Mouse (Mus musculus): ENCODE data around the gene Nat8f3. TPM values are rescaled to one million over a fixed set of nuclear protein-coding genes. Genes with fewer than 3 reads are reported as not detected.
"Not testable (repeated sequence)": the region's sequence is repeated elsewhere in the genome, so short reads cannot be mapped to it uniquely, and the experiment has no call there.

Nat8f3 gene
- total and polyA plus RNA-seq, 3 experiments, result 0.64 TPM; not detected in 2

GRCm38 (mm10) chr6:85713105-85713504, 52.4 kb downstream of the Nat8f3 start, which contains the start of gene Nat8f7:
TSS of gene Nat8f7 (minus strand) at chr6:85713205.
- H3K27me3 ChIP-seq (ENCODE audit: control insufficient read depth, insufficient read depth, low read length); H3K36me3 ChIP-seq (ENCODE audit: control insufficient read depth, insufficient read depth, low read length); H3K27ac ChIP-seq; H3K79me2 ChIP-seq (replicated peaks; ENCODE audit: control insufficient read depth, insufficient read depth, low read length); intact Hi-C loops (cut with DNase I); H3K9ac ChIP-seq (ENCODE audit: low read depth, low read length); DNase-seq; H3K4me3 ChIP-seq; H3K4me1 ChIP-seq (ENCODE audit: control insufficient read depth, insufficient read depth, low read length): not testable (repeated sequence)
- WGBS, result 72% methylated on average over 10 of the region's 10 CpGs

- H3K4me1 ChIP-seq (ENCODE audit: control insufficient read depth, insufficient read depth, low read length); H3K79me2 ChIP-seq (replicated peaks; ENCODE audit: control insufficient read depth, insufficient read depth, low read length); H3K27ac ChIP-seq; H3K9ac ChIP-seq (ENCODE audit: low read depth, low read length); H3K4me3 ChIP-seq; H3K27me3 ChIP-seq (ENCODE audit: control insufficient read depth, insufficient read depth, low read length); H3K36me3 ChIP-seq (ENCODE audit: control insufficient read depth, insufficient read depth, low read length); DNase-seq; intact Hi-C loops (cut with DNase I): not testable (repeated sequence)
- 45% methylated on average over 1 of the region's 1 CpGs for WGBS
These were observed 55.9 kb downstream of the Nat8f3 start for GRCm38 (mm10) chr6:85709607-85710006.

- H3K9ac ChIP-seq (ENCODE audit: low read depth, low read length); H3K27ac ChIP-seq; H3K36me3 ChIP-seq (ENCODE audit: control insufficient read depth, insufficient read depth, low read length); H3K4me1 ChIP-seq (ENCODE audit: control insufficient read depth, insufficient read depth, low read length); H3K79me2 ChIP-seq (replicated peaks; ENCODE audit: control insufficient read depth, insufficient read depth, low read length); H3K4me3 ChIP-seq; H3K27me3 ChIP-seq (ENCODE audit: control insufficient read depth, insufficient read depth, low read length); intact Hi-C loops (cut with DNase I); DNase-seq: not testable (repeated sequence)
- WGBS, result 74% methylated on average over 5 of the region's 5 CpGs
These were observed 56.3 kb downstream of the Nat8f3 start for GRCm38 (mm10) chr6:85709206-85709605.

GRCm38 (mm10) chr6:85701943-85702342, 63.6 kb downstream of the Nat8f3 start:
- H3K27ac ChIP-seq; H3K4me3 ChIP-seq; H3K36me3 ChIP-seq (ENCODE audit: control insufficient read depth, insufficient read depth, low read length); H3K4me1 ChIP-seq (ENCODE audit: control insufficient read depth, insufficient read depth, low read length); H3K9ac ChIP-seq (ENCODE audit: low read depth, low read length); H3K79me2 ChIP-seq (replicated peaks; ENCODE audit: control insufficient read depth, insufficient read depth, low read length); intact Hi-C loops (cut with DNase I); H3K27me3 ChIP-seq (ENCODE audit: control insufficient read depth, insufficient read depth, low read length): not testable (repeated sequence)
- WGBS, result 47% methylated on average over 2 of the region's 4 CpGs
- DNase-seq, result peak; percentile 55 to 71

Small RNAs within 50 kb of the gene (microRNA-seq; reads per million reads assigned to microRNA genes)
- gene Gm27317 (0 reads per million in 2 experiments), gene Mir6375 (0 reads per million in 2 experiments)

Other genes starting within 250 kb of the Nat8f3 start
- gene Alms1, start 178.2 kb downstream of the Nat8f3 start, total RNA-seq (2021), result 1 to 10 TPM; 1.8 to 2.0 TPM
- gene Alms1, start 178.2 kb downstream of the Nat8f3 start, polyA plus RNA-seq (2012; rRNA removed), result 0.51 and 0.64 TPM in 2 replicates
- gene Nat8f7, start 52.5 kb downstream of the Nat8f3 start, total RNA-seq (2021), result under 1 TPM in 1 of 2 experiments, not detected in 1; 0.13 TPM
- gene Nat8f7, start 52.5 kb downstream of the Nat8f3 start, polyA plus RNA-seq (2012; rRNA removed), result 0.47 and 0.62 TPM in 2 replicates
- under 1 TPM in 1 of 2 experiments, not detected in 1; 0.18 TPM for gene Nat8f6, start 55.2 kb upstream of the Nat8f3 start, total RNA-seq (2021)
- gene Nat8f6, start 55.2 kb upstream of the Nat8f3 start, polyA plus RNA-seq (2012; rRNA removed), result 0.29 and 0.73 TPM in 2 replicates
- not detected for gene Nat8f5, start 55.2 kb upstream of the Nat8f3 start, total RNA-seq (2021)
- gene Nat8f5, start 55.2 kb upstream of the Nat8f3 start, polyA plus RNA-seq (2012; rRNA removed), result not detected in 2 replicates
- gene Nat8, start 66.3 kb upstream of the Nat8f3 start, total RNA-seq (2021), result not detected
- not detected in 2 replicates for gene Nat8, start 66.3 kb upstream of the Nat8f3 start, polyA plus RNA-seq (2012; rRNA removed)
- under 1 TPM in 1 of 2 experiments, not detected in 1; 0.13 TPM for gene Nat8f2, start 103.4 kb upstream of the Nat8f3 start, total RNA-seq (2021)
- gene Nat8f2, start 103.4 kb upstream of the Nat8f3 start, polyA plus RNA-seq (2012; rRNA removed), result 0.15 TPM in 1 of 2 replicates, not detected in the other
- gene Nat8f4, start 139.1 kb upstream of the Nat8f3 start, total RNA-seq (2021), result under 1 TPM; 0.73 to 0.76 TPM
- gene Nat8f4, start 139.1 kb upstream of the Nat8f3 start, polyA plus RNA-seq (2012; rRNA removed), result 0.66 and 1.5 TPM in 2 replicates
- 10 to 100 TPM; 11.0 to 14.1 TPM for gene Tprkb, start 146.1 kb upstream of the Nat8f3 start, total RNA-seq (2021)
- 12.2 and 15.5 TPM in 2 replicates for gene Tprkb, start 146.1 kb upstream of the Nat8f3 start, polyA plus RNA-seq (2012; rRNA removed)
- 1 to 10 TPM; 2.0 to 2.1 TPM for gene Nat8f1, start 149.9 kb upstream of the Nat8f3 start, total RNA-seq (2021)
- 5.1 and 6.1 TPM in 2 replicates for gene Nat8f1, start 149.9 kb upstream of the Nat8f3 start, polyA plus RNA-seq (2012; rRNA removed)
- 10 to 100 TPM; 38.0 to 41.8 TPM for gene Dusp11, start 195.9 kb upstream of the Nat8f3 start, total RNA-seq (2021)
- gene Dusp11, start 195.9 kb upstream of the Nat8f3 start, polyA plus RNA-seq (2012; rRNA removed), result 26.0 and 52.4 TPM in 2 replicates

Data from heart, adult 2 months (tissue).